Mouse (Mus musculus): Measurements from ENCODE around the gene Elk3. TPM values are rescaled to one million over a fixed set of nuclear protein-coding genes. Genes with fewer than 3 reads are reported as not detected.
"Not testable (repeated sequence)": the region's sequence is repeated elsewhere in the genome, so short reads cannot be mapped to it uniquely, and the experiment has no call there.

Elk3 gene
- polyA plus RNA-seq (2011; ENCODE audit: insufficient read depth, insufficient read length, low read depth, missing spikeins) = 11.0 and 11.9 TPM in 2 replicates

- no peak within 1 kb of the TSS for H3K27ac ChIP-seq (ENCODE audit: insufficient read depth, low read length)
- H3K4me3 ChIP-seq (ENCODE audit: low read depth, low read length) = peak within 1 kb of the TSS; percentile 68
- no peaks in the 10 kb centered on the region for H3K4me1 ChIP-seq (ENCODE audit: control insufficient read depth, insufficient read depth, low read length)
- TF ChIP-seq POLR2A (IDR thresholded peaks at IDR 0.05; ENCODE audit: insufficient read depth, low read length) (no peak), EP300 (IDR thresholded peaks at IDR 0.05; ENCODE audit: insufficient read depth, low read depth, low read length) (no peak), CTCF (IDR thresholded peaks at IDR 0.05; ENCODE audit: low read depth, low read length) (no peak)
- no peaks in the 10 kb centered on the region for H3K27me3 ChIP-seq (ENCODE audit: control insufficient read depth, insufficient read depth, low read length, poor library complexity, severe bottlenecking)
- H3K9me3 ChIP-seq (replicated peaks; ENCODE audit: control insufficient read depth, insufficient read depth, low read length, poor library complexity, severe bottlenecking) = no peaks in the 10 kb centered on the region
- no peaks in the 10 kb centered on the region for H3K36me3 ChIP-seq (ENCODE audit: control insufficient read depth, insufficient read depth, low read length, poor library complexity, severe bottlenecking)
- H3K9ac ChIP-seq (ENCODE audit: low read depth, poor library complexity, severe bottlenecking) = peak within 1 kb of the TSS; percentile 90
These were observed at the start of gene Elk3 for GRCm38 (mm10) chr10:93310721-93311411. TSS of gene Elk3 (minus strand) at chr10:93311135.

GRCm38 (mm10) chr10:93360623-93361022, 49.7 kb upstream of the Elk3 start:
- Histone ChIP-seq H3K27me3 (ENCODE audit: control insufficient read depth, insufficient read depth, low read length, poor library complexity, severe bottlenecking) (no peaks in the 10 kb centered on the region), H3K36me3 (ENCODE audit: control insufficient read depth, insufficient read depth, low read length, poor library complexity, severe bottlenecking) (no peaks in the 10 kb centered on the region), H3K4me1 (ENCODE audit: control insufficient read depth, insufficient read depth, low read length) (peaks cover 12% of the 10 kb centered on the region), H3K9me3 (replicated peaks; ENCODE audit: control insufficient read depth, insufficient read depth, low read length, poor library complexity, severe bottlenecking) (no peaks in the 10 kb centered on the region), H3K27ac (ENCODE audit: insufficient read depth, low read length) (no peak overlapping the region), H3K4me3 (ENCODE audit: low read depth, low read length) (no peak overlapping the region), H3K9ac (ENCODE audit: low read depth, poor library complexity, severe bottlenecking) (no peak overlapping the region)
- no peak for TF ChIP-seq CTCF (IDR thresholded peaks at IDR 0.05; ENCODE audit: low read depth, low read length)
- TF ChIP-seq EP300 (IDR thresholded peaks at IDR 0.05; ENCODE audit: insufficient read depth, low read depth, low read length) = no peak
- no peak for TF ChIP-seq POLR2A (IDR thresholded peaks at IDR 0.05; ENCODE audit: insufficient read depth, low read length)

- H3K4me3 ChIP-seq (ENCODE audit: low read depth, low read length); H3K27me3 ChIP-seq (ENCODE audit: control insufficient read depth, insufficient read depth, low read length, poor library complexity, severe bottlenecking); H3K9me3 ChIP-seq (replicated peaks; ENCODE audit: control insufficient read depth, insufficient read depth, low read length, poor library complexity, severe bottlenecking); H3K9ac ChIP-seq (ENCODE audit: low read depth, poor library complexity, severe bottlenecking); H3K27ac ChIP-seq (ENCODE audit: insufficient read depth, low read length); H3K36me3 ChIP-seq (ENCODE audit: control insufficient read depth, insufficient read depth, low read length, poor library complexity, severe bottlenecking): not testable (repeated sequence)
- H3K4me1 ChIP-seq (ENCODE audit: control insufficient read depth, insufficient read depth, low read length) = peaks cover 12% of the 10 kb centered on the region
These were observed 49.3 kb upstream of the Elk3 start for GRCm38 (mm10) chr10:93360190-93360589.

GRCm38 (mm10) chr10:93359339-93359863, 48.5 kb upstream of the Elk3 start:
- Histone ChIP-seq H3K27me3 (ENCODE audit: control insufficient read depth, insufficient read depth, low read length, poor library complexity, severe bottlenecking) (no peaks in the 10 kb centered on the region), H3K4me3 (ENCODE audit: low read depth, low read length) (no peak overlapping the region), H3K36me3 (ENCODE audit: control insufficient read depth, insufficient read depth, low read length, poor library complexity, severe bottlenecking) (no peaks in the 10 kb centered on the region), H3K9ac (ENCODE audit: low read depth, poor library complexity, severe bottlenecking) (no peak overlapping the region), H3K9me3 (replicated peaks; ENCODE audit: control insufficient read depth, insufficient read depth, low read length, poor library complexity, severe bottlenecking) (no peaks in the 10 kb centered on the region), H3K27ac (ENCODE audit: insufficient read depth, low read length) (no peak overlapping the region), H3K4me1 (ENCODE audit: control insufficient read depth, insufficient read depth, low read length) (peaks cover 8% of the 10 kb centered on the region)
- no peak for TF ChIP-seq POLR2A (IDR thresholded peaks at IDR 0.05; ENCODE audit: insufficient read depth, low read length)
- TF ChIP-seq CTCF (IDR thresholded peaks at IDR 0.05; ENCODE audit: low read depth, low read length) = no peak
- no peak for TF ChIP-seq EP300 (IDR thresholded peaks at IDR 0.05; ENCODE audit: insufficient read depth, low read depth, low read length)

GRCm38 (mm10) chr10:93358878-93359277, 47.9 kb upstream of the Elk3 start:
- Histone ChIP-seq H3K4me1 (ENCODE audit: control insufficient read depth, insufficient read depth, low read length) (peaks cover 4% of the 10 kb centered on the region), H3K27ac (ENCODE audit: insufficient read depth, low read length) (no peak overlapping the region), H3K4me3 (ENCODE audit: low read depth, low read length) (no peak overlapping the region), H3K36me3 (ENCODE audit: control insufficient read depth, insufficient read depth, low read length, poor library complexity, severe bottlenecking) (no peaks in the 10 kb centered on the region), H3K9ac (ENCODE audit: low read depth, poor library complexity, severe bottlenecking) (no peak overlapping the region), H3K27me3 (ENCODE audit: control insufficient read depth, insufficient read depth, low read length, poor library complexity, severe bottlenecking) (no peaks in the 10 kb centered on the region), H3K9me3 (replicated peaks; ENCODE audit: control insufficient read depth, insufficient read depth, low read length, poor library complexity, severe bottlenecking) (no peaks in the 10 kb centered on the region)
- TF ChIP-seq CTCF (IDR thresholded peaks at IDR 0.05; ENCODE audit: low read depth, low read length) (no peak), EP300 (IDR thresholded peaks at IDR 0.05; ENCODE audit: insufficient read depth, low read depth, low read length) (no peak), POLR2A (IDR thresholded peaks at IDR 0.05; ENCODE audit: insufficient read depth, low read length) (no peak)

GRCm38 (mm10) chr10:93357162-93357561, 46.2 kb upstream of the Elk3 start:
- TF ChIP-seq CTCF (IDR thresholded peaks at IDR 0.05; ENCODE audit: low read depth, low read length) (no peak), EP300 (IDR thresholded peaks at IDR 0.05; ENCODE audit: insufficient read depth, low read depth, low read length) (no peak), POLR2A (IDR thresholded peaks at IDR 0.05; ENCODE audit: insufficient read depth, low read length) (no peak)
- Histone ChIP-seq H3K4me1 (ENCODE audit: control insufficient read depth, insufficient read depth, low read length) (peaks cover 4% of the 10 kb centered on the region), H3K9me3 (replicated peaks; ENCODE audit: control insufficient read depth, insufficient read depth, low read length, poor library complexity, severe bottlenecking) (no peaks in the 10 kb centered on the region), H3K9ac (ENCODE audit: low read depth, poor library complexity, severe bottlenecking) (no peak overlapping the region), H3K27ac (ENCODE audit: insufficient read depth, low read length) (no peak overlapping the region), H3K36me3 (ENCODE audit: control insufficient read depth, insufficient read depth, low read length, poor library complexity, severe bottlenecking) (no peaks in the 10 kb centered on the region), H3K4me3 (ENCODE audit: low read depth, low read length) (no peak overlapping the region), H3K27me3 (ENCODE audit: control insufficient read depth, insufficient read depth, low read length, poor library complexity, severe bottlenecking) (no peaks in the 10 kb centered on the region)
